Mouse (Mus musculus) kidney, adult 2 months (tissue): Measurements from ENCODE around the gene Cry1. TPM values are rescaled to one million over a fixed set of nuclear protein-coding genes. Genes with fewer than 3 reads are reported as not detected.

Experiments used
- DNase-seq: peaks from one replicate; pipeline ENCODE4 v3.0.0; 2021
- H3K27ac ChIP-seq: fragments of 200-500 bp; 2 replicates; pipeline ENCODE4 v1.5.1; 2012; ENCODE audit warnings: low read depth, low read length, control low read depth, inconsistent platforms; ENCODE audit not compliant: insufficient read depth
- H3K27me3 ChIP-seq: fragments of 200-500 bp; replicated peaks from 2 replicates; pipeline ENCODE4 v1.6.1; 2012; ENCODE audit warnings: mild to moderate bottlenecking, moderate library complexity, low read length, inconsistent platforms; ENCODE audit not compliant: control insufficient read depth, insufficient read depth
- H3K36me3 ChIP-seq: fragments of 200-500 bp; 2 replicates; pipeline ENCODE4 v1.6.1; 2012; ENCODE audit warnings: mild to moderate bottlenecking, moderate library complexity, low read length, inconsistent platforms; ENCODE audit not compliant: control insufficient read depth, insufficient read depth
- H3K4me1 ChIP-seq: fragments of 200-500 bp; 2 replicates; pipeline ENCODE4 v1.6.1; 2011; ENCODE audit warnings: low read length; ENCODE audit not compliant: control insufficient read depth, insufficient read depth
- H3K4me3 ChIP-seq: fragments of 200-500 bp; 2 replicates; pipeline ENCODE4 v1.5.1; 2011; ENCODE audit warnings: mild to moderate bottlenecking, low read depth, low read length, control low read depth; ENCODE audit not compliant: insufficient read depth
- CTCF ChIP-seq: fragments of 200-500 bp; conservative IDR thresholded peaks from 2 replicates; pipeline ENCODE4 v1.5.1; 2011; ENCODE audit warnings: low read depth, mild to moderate bottlenecking, control low read depth, low read length, moderate library complexity, mixed read lengths; ENCODE audit not compliant: insufficient read depth, insufficient read length
- POLR2A ChIP-seq: fragments of 200-500 bp; IDR thresholded peaks from one replicate; pipeline ENCODE4 v1.6.1; 2011; ENCODE audit warnings: low read depth, low read length, control low read depth
- WGBS: fragments of 180-500 bp; shearing (Covaris S2); methylation state at CpG from one replicate; pipeline ENCODE4 v1.1.7; 2018; 5-methylcytosine and 5-hydroxymethylcytosine counted together
- polyA plus RNA-seq: library from polyadenylated mRNA; depleted of rRNA; stranded (reverse); fragments of >200 nt; gene quantifications from 2 replicates; pipeline ENCODE4 v1.2.3, GENCODE M21; 2012; rRNA removed

Cry1 gene
- 1.3 TPM in 2 replicates for polyA plus RNA-seq

- no peaks in the 10 kb centered on the region for H3K36me3 ChIP-seq
- no peak for TF ChIP-seq CTCF
- TF ChIP-seq POLR2A, result peak; percentile 11
- peak; percentile 99 for DNase-seq
- peak within 1 kb of the TSS; percentile 86 for H3K4me3 ChIP-seq
- peak within 1 kb of the TSS; percentile 96 for H3K27ac ChIP-seq
- H3K4me1 ChIP-seq, result peaks cover 3% of the 10 kb centered on the region; the same call in 1 of the 2 replicates
- no peaks in the 10 kb centered on the region for H3K27me3 ChIP-seq
- WGBS, result under 1% methylated on average over 75 of the region's 75 CpGs
These were observed at the start of gene Cry1 for GRCm38 (mm10) chr10:85184964-85185608. Gene Cry1, minus strand, starts transcription at chr10:85185064.

- Histone ChIP-seq H3K27ac (no peak overlapping the region), H3K27me3 (no peaks in the 10 kb centered on the region), H3K4me3 (no peak overlapping the region), H3K36me3 (no peaks in the 10 kb centered on the region), H3K4me1 (0 out of 2 replicates have a peak, but pooled peaks cover 3% of the 10 kb centered on the region)
- WGBS, result 85% methylated on average over 6 of the region's 6 CpGs
- TF ChIP-seq CTCF (no peak), POLR2A (no peak)
- peak; percentile 1 for DNase-seq
These were observed 36.8 kb upstream of the Cry1 start for GRCm38 (mm10) chr10:85221771-85222050.

DNA sequence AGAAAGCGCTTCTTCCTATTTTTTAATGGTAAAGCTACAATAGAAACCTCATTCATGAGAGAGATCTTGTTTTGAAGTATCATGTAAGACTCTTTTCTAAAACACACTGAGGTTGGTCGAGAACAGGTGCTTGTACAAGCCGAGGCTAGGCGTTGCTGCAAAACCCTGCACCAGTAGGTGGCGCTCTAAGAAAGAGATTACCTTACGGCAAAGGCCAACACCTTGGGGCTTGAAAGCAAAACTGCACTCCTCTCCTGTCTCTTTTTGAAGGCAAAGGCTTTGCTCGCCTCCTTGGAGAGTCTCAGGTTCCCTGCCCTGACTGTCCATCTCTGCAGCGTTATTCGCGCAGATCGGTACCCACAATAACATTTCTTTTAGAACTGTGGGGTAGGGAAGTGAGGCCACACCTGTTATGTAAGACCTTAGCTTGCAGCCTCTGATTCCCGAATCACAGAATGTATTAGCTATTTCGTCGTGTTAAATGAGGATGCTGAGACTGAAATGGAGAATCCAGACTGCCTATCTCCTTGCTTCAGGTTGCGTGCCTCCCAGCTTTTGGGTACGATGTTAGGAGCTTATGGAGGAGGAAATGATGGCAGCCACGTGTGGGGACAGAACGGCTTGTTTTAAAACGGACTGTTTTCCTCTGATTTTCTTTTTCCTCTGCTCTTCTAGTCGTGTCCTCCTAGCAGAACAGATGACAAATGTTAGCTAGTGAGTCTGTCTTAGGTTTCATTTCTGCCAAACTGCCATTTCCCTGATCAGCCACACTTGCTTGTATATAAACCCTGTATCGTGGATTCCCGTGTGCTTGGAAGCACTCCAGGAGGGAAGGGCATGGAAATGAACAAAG lies 36.3 kb upstream of the Cry1 start:
- TF ChIP-seq POLR2A, result no peak
- peak; percentile 98; the same call in 1 of the 2 replicates for TF ChIP-seq CTCF
- H3K36me3 ChIP-seq, result no peaks in the 10 kb centered on the region
- peak; percentile 88 for DNase-seq
- 18% methylated on average over 22 of the region's 22 CpGs for WGBS
- no peak overlapping the region for H3K27ac ChIP-seq
- 0 out of 2 replicates have a peak, but pooled peaks cover 3% of the 10 kb centered on the region for H3K4me1 ChIP-seq
- H3K4me3 ChIP-seq, result peak overlapping the region; percentile 29
- no peaks in the 10 kb centered on the region for H3K27me3 ChIP-seq

DNA sequence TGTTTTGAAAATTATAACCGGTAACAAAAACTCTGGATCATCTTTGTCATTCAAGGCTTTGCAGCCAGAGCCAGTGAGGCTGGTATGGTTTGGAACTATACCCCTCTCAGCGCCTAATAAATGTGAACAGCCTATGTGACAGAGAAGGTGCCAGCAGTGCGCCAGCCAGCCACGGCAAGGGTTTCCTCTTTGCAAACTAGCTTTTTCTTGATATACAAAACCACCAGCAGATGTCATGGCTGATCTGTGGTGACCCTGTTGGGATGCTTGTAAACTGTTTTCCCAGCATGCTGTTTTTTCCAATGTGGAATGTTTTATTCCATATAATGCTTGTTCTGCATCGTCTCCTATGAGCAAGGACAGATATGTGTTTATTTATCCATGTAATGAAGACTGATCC lies 30.0 kb upstream of the Cry1 start:
- Histone ChIP-seq H3K27ac (no peak overlapping the region), H3K36me3 (no peaks in the 10 kb centered on the region), H3K27me3 (no peaks in the 10 kb centered on the region), H3K4me1 (no peaks in the 10 kb centered on the region), H3K4me3 (no peak overlapping the region)
- WGBS, result 63% methylated on average over 5 of the region's 5 CpGs
- DNase-seq, result no peak
- TF ChIP-seq CTCF (no peak), POLR2A (no peak)

- no peak for DNase-seq
- Histone ChIP-seq H3K36me3 (no peaks in the 10 kb centered on the region), H3K4me1 (no peaks in the 10 kb centered on the region), H3K27ac (no peak overlapping the region), H3K27me3 (no peaks in the 10 kb centered on the region), H3K4me3 (no peak overlapping the region)
- no peak for TF ChIP-seq CTCF
- no peak for TF ChIP-seq POLR2A
- 87% methylated on average over 5 of the region's 5 CpGs for WGBS
These were observed 26.8 kb upstream of the Cry1 start for GRCm38 (mm10) chr10:85211673-85212072.

GRCm38 (mm10) chr10:85210125-85210524 lies 25.3 kb upstream of the Cry1 start:
- H3K27ac ChIP-seq, result no peak overlapping the region
- H3K4me1 ChIP-seq, result no peaks in the 10 kb centered on the region
- WGBS, result 69% methylated on average over 3 of the region's 3 CpGs
- no peaks in the 10 kb centered on the region for H3K27me3 ChIP-seq
- no peak for DNase-seq
- no peak overlapping the region for H3K4me3 ChIP-seq
- TF ChIP-seq CTCF (no peak), POLR2A (no peak)
- H3K36me3 ChIP-seq, result no peaks in the 10 kb centered on the region

- Histone ChIP-seq H3K27ac (no peak overlapping the region), H3K27me3 (no peaks in the 10 kb centered on the region), H3K4me3 (no peak overlapping the region), H3K4me1 (no peaks in the 10 kb centered on the region), H3K36me3 (no peaks in the 10 kb centered on the region)
- TF ChIP-seq POLR2A (no peak), CTCF (no peak)
- DNase-seq, result no peak
These were observed 24.3 kb upstream of the Cry1 start for GRCm38 (mm10) chr10:85209119-85209605.

GRCm38 (mm10) chr10:85205316-85205715 lies 20.5 kb upstream of the Cry1 start:
- no peaks in the 10 kb centered on the region for H3K4me1 ChIP-seq
- no peak for DNase-seq
- no peaks in the 10 kb centered on the region for H3K36me3 ChIP-seq
- no peak overlapping the region for H3K27ac ChIP-seq
- H3K4me3 ChIP-seq, result no peak overlapping the region
- TF ChIP-seq CTCF (no peak), POLR2A (no peak)
- H3K27me3 ChIP-seq, result no peaks in the 10 kb centered on the region
- WGBS, result 35% methylated on average over 2 of the region's 2 CpGs
